Mouse (Mus musculus) kidney, adult 2 months (tissue): Measurements from ENCODE around the gene Fhl3. TPM values are rescaled to one million over a fixed set of nuclear protein-coding genes. Genes with fewer than 3 reads are reported as not detected.

Source experiments
- DNase-seq: peaks from one replicate; pipeline ENCODE4 v3.0.0; 2021
- H3K27ac ChIP-seq: fragments of 200-500 bp; 2 replicates; pipeline ENCODE4 v1.5.1; 2012; ENCODE audit warnings: low read depth, low read length, control low read depth, inconsistent platforms; ENCODE audit not compliant: insufficient read depth
- H3K27me3 ChIP-seq: fragments of 200-500 bp; replicated peaks from 2 replicates; pipeline ENCODE4 v1.6.1; 2012; ENCODE audit warnings: mild to moderate bottlenecking, moderate library complexity, low read length, inconsistent platforms; ENCODE audit not compliant: control insufficient read depth, insufficient read depth
- H3K36me3 ChIP-seq: fragments of 200-500 bp; 2 replicates; pipeline ENCODE4 v1.6.1; 2012; ENCODE audit warnings: mild to moderate bottlenecking, moderate library complexity, low read length, inconsistent platforms; ENCODE audit not compliant: control insufficient read depth, insufficient read depth
- H3K4me1 ChIP-seq: fragments of 200-500 bp; 2 replicates; pipeline ENCODE4 v1.6.1; 2011; ENCODE audit warnings: low read length; ENCODE audit not compliant: control insufficient read depth, insufficient read depth
- H3K4me3 ChIP-seq: fragments of 200-500 bp; 2 replicates; pipeline ENCODE4 v1.5.1; 2011; ENCODE audit warnings: mild to moderate bottlenecking, low read depth, low read length, control low read depth; ENCODE audit not compliant: insufficient read depth
- CTCF ChIP-seq: fragments of 200-500 bp; conservative IDR thresholded peaks from 2 replicates; pipeline ENCODE4 v1.5.1; 2011; ENCODE audit warnings: low read depth, mild to moderate bottlenecking, control low read depth, low read length, moderate library complexity, mixed read lengths; ENCODE audit not compliant: insufficient read depth, insufficient read length
- POLR2A ChIP-seq: fragments of 200-500 bp; IDR thresholded peaks from one replicate; pipeline ENCODE4 v1.6.1; 2011; ENCODE audit warnings: low read depth, low read length, control low read depth
- WGBS: fragments of 180-500 bp; shearing (Covaris S2); methylation state at CpG from one replicate; pipeline ENCODE4 v1.1.7; 2018; 5-methylcytosine and 5-hydroxymethylcytosine counted together
- polyA plus RNA-seq: library from polyadenylated mRNA; depleted of rRNA; stranded (reverse); fragments of >200 nt; gene quantifications from 2 replicates; pipeline ENCODE4 v1.2.3, GENCODE M21; 2012

The Fhl3 gene
- polyA plus RNA-seq, 1 experiment: 10.8 TPM

- TF ChIP-seq CTCF: no peak
- no peak for TF ChIP-seq POLR2A
- Histone ChIP-seq H3K27me3 (no peaks in the 10 kb centered on the region), H3K4me1 (no peaks in the 10 kb centered on the region), H3K27ac (no peak overlapping the region), H3K4me3 (no peak overlapping the region), H3K36me3 (no peaks in the 10 kb centered on the region)
- peak; percentile 73 for DNase-seq
- WGBS: 41% methylated on average over 8 of the region's 8 CpGs
These were observed 30.3 kb upstream of the Fhl3 start for GRCm38 (mm10) chr4:124670232-124670631.

DNA sequence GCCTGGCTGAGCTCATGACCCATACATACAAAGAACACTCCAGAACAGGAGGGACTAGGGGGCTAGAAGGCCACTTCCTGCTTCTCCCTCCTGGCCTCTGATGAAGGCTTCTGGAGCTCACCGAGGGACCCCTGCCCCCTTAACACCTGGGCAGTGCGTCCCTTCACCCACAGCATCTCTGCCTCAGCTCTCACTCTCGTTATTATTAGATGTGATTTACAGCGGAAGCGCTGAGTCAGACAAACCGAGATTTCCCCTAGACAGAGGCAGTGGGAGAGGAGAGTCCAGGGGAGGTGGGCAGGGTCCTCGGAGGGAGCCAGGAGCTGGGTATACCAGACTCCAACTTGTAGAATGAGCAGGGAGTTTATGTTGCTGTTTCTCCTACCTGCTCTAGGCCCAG lies 28.9 kb upstream of the Fhl3 start:
- Histone ChIP-seq H3K27ac (no peak overlapping the region), H3K27me3 (no peaks in the 10 kb centered on the region), H3K4me1 (no peaks in the 10 kb centered on the region), H3K36me3 (no peaks in the 10 kb centered on the region), H3K4me3 (no peak overlapping the region)
- no peak for DNase-seq
- whole genome bisulfite sequencing: 36% methylated on average over 7 of the region's 7 CpGs
- TF ChIP-seq CTCF (no peak), POLR2A (no peak)

- Histone ChIP-seq H3K27ac (no peak overlapping the region), H3K36me3 (no peaks in the 10 kb centered on the region), H3K4me3 (no peak overlapping the region), H3K4me1 (no peaks in the 10 kb centered on the region), H3K27me3 (no peaks in the 10 kb centered on the region)
- TF ChIP-seq POLR2A (no peak), CTCF (no peak)
- DNase-seq: no peak
- WGBS: 8% methylated on average over 30 of the region's 31 CpGs
These were observed 27.9 kb upstream of the Fhl3 start for GRCm38 (mm10) chr4:124672347-124673320.

GRCm38 (mm10) chr4:124674334-124675032 lies 26.0 kb upstream of the Fhl3 start:
- no peaks in the 10 kb centered on the region for H3K4me1 ChIP-seq
- no peak for TF ChIP-seq POLR2A
- H3K27me3 ChIP-seq: no peaks in the 10 kb centered on the region
- H3K4me3 ChIP-seq: no peak overlapping the region
- WGBS: 81% methylated on average over 17 of the region's 17 CpGs
- H3K36me3 ChIP-seq: no peaks in the 10 kb centered on the region; the same call in none of the 2 replicates
- H3K27ac ChIP-seq: no peak overlapping the region
- no peak for DNase-seq

DNA sequence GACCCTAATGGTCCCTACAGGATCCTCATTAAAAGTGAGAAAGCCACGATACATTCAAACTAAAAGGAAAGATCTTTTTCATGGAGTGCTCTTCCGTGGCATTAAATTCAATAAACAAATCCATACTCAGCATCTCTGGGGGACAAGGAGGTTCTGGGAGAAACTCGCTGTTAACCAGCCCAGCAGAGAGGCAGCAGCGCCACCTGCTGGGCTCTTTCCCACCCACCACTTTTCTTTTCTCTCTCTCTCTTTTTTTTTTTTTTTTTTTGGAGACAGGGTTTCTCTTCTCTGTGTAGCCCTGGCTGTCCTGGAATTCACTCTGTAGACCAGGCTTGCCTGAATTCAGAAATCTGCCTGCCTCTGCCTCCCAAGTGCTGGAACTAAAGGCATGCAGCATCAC lies 25.5 kb upstream of the Fhl3 start:
- TF ChIP-seq CTCF (peak; percentile 71), POLR2A (no peak)
- H3K4me1 ChIP-seq: no peaks in the 10 kb centered on the region
- peak; percentile 54 for DNase-seq
- H3K36me3 ChIP-seq: peaks cover 2% of the 10 kb centered on the region
- H3K27ac ChIP-seq: no peak overlapping the region
- H3K27me3 ChIP-seq: no peaks in the 10 kb centered on the region
- 10% methylated on average over 4 of the region's 4 CpGs for WGBS
- no peak overlapping the region for H3K4me3 ChIP-seq

DNA sequence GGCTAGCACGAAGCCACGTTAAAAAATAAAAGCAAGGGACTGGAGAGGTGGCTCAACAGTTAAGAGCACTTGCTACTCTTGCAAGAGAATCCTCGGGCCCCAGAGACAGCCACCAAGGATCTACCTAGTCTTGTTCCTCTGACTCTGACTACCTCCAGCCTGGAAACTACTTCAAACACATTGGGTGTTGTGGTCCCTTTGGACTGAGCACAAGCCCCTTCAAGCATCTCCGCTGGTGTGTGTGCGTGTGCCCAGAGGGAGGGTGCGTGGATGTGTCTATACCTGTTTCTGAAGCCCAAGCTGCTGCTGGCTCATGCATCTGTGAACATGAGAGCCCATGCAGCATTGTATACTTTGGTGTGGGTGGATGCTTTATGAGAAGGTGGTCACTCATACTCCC lies 24.5 kb upstream of the Fhl3 start:
- no peak overlapping the region for H3K27ac ChIP-seq
- H3K36me3 ChIP-seq: peaks cover 2% of the 10 kb centered on the region
- DNase-seq: no peak
- WGBS: 90% methylated on average over 6 of the region's 6 CpGs
- H3K4me3 ChIP-seq: no peak overlapping the region
- no peaks in the 10 kb centered on the region for H3K4me1 ChIP-seq
- H3K27me3 ChIP-seq: no peaks in the 10 kb centered on the region
- no peak for TF ChIP-seq CTCF
- TF ChIP-seq POLR2A: no peak

- TF ChIP-seq CTCF: 0 out of 2 replicates have a peak, but pooled peaks have one; percentile 18
- TF ChIP-seq POLR2A: no peak
- peaks cover 14% of the 10 kb centered on the region for H3K36me3 ChIP-seq
- WGBS: 41% methylated on average over 7 of the region's 7 CpGs
- H3K4me3 ChIP-seq: no peak overlapping the region
- DNase-seq: peak; percentile 21
- 0 out of 2 replicates have a peak, but pooled peaks cover 3% of the 10 kb centered on the region for H3K4me1 ChIP-seq
- no peak overlapping the region for H3K27ac ChIP-seq
- no peaks in the 10 kb centered on the region for H3K27me3 ChIP-seq
These were observed 18.2 kb upstream of the Fhl3 start for GRCm38 (mm10) chr4:124682270-124682669.
